Mouse (Mus musculus): ENCODE measurements around the gene Hcfc2.

Hcfc2 gene

DNA sequence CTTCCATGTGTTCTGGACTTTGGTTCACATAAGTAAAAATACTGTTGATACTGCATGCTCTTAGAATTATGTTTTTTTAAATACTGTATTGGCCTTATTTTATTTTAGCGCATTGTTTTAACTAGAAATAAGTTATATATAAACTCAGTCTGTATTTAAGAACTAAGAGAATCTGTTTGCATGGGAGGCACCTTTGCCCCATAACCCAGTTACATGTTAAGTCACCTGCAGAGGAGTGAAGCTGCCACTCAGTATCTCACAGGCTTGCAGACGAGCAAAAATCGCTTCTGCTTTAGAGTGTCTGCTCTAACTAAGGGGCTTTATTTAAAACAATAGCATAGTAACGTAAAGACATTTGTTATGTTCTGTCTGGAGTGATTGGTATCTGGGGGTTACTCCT, 45.9 kb downstream of the Hcfc2 start:
- peak; percentile 27 for DNase-seq

DNA sequence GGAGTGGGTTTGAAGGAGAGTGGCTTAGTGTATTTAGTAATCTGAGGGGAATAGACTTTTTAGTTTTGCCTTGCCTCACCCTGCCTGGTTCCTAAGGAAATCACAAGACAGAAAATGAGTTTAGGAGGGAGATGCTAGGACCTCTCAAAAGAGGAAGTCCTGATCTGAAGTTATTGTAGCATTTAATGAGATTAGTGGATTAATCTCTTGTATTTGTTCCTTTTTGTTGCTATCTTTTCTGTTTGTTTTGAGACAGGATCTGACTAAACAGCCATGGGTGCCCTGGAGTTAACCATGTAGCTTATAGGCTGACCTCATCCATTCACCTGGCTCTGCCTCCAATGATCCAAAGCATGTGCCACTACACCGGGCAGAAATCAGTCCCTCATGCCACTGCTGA, 46.6 kb downstream of the Hcfc2 start:
- no peak for DNase-seq

DNA sequence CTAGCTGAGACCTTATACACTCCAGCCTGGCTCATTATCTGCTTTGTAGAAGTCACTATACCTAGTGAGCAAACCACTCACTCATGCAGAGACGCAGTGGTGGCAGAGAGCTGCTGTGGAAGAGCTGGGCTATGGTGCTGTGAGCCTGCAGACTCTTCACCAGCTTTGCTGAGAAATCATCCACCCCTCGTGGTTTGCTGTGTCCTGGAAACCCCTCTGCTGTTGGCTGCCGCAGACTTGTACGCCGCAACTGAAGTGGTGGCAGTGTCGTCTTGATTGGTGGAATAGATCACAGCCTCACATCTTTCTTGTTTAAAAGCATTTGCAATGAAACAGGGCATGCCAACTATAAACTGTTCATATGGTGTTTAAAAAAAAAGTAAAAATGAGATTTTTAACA, 48.3 kb downstream of the Hcfc2 start:
- no peak for DNase-seq

DNA sequence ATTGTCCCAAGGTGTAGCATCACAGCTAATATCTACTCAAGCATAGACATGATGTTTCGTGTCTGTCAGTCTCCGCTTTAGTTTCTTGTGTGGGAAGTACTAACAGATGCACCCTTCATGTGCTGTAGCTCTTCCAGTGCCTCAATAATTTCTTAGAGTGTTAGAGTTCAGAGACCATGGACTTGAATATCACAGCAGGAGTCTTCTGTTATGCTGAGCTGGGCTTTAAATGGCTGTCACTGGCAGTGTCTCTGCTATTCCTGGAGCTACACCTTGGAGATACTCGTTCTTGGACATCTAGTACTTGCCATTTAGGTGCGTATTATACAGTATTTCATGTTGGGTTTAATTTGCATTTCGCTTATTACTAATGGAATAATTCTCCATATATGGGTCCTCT, 49.3 kb downstream of the Hcfc2 start:
- no peak for DNase-seq

DNA sequence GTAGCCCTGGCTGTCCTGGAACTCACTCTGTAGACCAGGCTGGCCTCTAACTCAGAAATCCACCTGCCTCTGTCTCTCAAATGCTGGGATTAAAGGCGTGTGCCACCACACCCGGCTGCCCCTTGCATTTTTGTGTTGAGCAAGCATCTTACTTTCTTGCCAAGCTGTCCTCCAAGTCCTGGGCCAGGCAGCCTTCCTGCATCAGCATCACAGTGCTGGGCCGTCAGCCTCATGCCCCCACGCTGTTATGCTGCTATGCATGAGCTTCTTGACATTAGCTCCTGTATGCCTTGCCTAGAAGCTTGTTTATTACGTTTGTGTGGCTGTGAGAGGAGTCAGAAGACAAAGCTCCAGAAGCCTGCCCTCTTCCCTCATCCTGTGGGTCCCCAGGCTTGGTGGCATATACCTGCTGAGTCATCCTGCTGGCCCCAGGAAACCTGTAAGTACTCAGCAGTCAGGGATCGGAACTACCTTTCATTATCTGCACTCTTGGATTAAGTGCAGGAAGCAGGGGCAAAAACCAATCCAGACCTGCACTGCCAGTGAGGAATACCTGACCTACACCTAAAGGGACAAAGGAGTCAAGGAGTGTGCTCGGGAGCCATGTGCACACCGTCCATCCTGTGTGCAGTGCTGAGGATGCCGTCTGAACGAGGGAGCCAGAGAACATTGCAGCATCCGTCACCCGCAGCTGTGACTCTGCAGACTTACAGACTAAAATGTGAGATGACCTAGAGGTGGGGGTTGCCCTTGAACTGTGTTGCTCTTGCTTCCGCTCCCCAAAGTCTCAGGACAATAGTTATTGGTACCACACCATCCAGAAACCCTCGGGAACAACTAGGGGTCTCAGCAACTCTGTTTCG, 51.3 kb downstream of the Hcfc2 start:
- DNase-seq, result no peak

DNA sequence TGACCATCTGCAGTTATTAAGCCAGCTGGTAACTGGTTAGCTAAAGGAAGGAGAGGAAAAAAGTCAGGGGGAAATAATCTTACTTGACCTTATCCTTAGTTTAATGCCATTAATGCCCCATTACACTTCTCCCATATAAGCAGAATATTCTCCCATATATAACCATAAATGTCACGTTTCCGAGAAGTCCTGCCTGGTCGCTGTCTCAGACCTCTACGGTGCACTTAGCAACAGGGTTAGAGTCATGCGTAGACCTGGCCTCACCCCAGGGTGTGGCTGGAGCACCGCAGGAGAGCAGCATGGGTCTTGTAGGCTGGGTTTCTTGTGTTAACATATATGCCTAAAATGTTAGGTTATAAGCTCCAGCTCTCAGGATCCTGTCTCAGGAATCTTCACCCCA, 54.8 kb downstream of the Hcfc2 start:
- DNase-seq, result no peak

DNA sequence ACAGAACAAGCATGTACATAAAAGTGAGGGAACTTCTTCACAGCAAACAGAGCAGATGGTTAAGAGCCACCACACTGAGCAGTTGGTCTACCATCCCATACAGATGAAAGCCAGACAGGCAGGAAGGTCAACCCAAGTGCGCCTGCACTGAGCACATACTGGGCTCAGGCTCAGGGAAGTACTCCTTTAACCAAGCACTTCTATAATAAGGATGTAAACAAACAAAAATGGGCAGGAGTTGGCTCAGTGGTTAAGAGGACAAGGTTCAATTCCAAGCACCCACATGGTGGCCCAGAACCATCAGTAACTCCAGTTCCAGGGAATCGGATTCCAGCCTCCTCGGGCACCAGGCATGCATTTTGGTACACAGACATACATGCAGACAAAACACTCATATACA, 57.0 kb downstream of the Hcfc2 start:
- DNase-seq, result peak; percentile 17

DNA sequence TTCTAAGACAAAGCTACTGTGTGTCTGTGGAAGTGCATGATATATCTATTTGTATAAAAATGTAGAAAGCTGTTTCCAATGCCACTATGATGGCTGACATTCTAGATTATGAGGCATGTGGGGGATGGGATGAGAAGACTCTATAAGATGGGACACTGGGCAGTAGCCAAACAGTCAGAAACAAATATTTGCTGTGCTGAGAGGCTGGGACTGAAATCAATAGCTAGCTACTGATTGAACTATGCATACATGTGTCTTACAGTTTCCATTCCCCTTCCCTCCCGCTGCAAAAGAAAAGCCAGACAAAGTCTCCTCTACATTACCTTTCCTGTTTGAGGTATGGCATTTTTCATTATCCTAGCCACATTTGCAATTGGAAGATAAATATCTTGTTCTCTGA, 58.7 kb downstream of the Hcfc2 start:
- DNase-seq, result no peak

DNA sequence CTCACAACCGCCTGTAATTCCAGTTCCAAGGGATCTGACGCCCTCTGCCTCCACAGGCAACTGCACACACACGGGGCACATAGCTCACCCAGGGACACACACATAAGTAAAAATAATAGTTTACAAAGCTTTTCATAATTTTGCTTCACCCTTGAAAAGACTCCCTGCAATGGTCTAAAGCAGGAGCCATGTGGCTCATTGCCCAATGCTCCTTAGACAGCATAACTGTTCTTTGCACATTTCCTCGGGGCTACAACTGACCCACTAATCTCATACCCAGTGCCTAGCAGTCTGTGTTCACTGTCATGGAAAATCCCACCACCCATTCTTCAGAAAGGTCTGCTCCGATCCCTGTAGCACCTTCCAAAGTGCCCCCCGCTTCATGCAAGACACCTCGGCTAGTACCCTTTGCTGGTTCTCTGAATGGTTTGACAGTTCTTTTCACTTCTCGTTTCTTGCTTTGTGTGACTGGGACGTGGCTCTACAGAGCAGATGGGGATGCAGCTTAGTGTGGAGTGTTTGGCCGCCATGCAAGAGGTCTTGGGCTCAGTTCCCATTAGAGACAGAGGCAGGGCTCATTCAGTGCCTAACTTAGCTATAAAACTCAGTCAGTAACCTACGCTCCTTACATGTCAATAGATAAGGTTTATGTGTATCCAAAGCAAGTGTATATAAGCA, 59.4 kb downstream of the Hcfc2 start:
- DNase-seq, result no peak

DNA sequence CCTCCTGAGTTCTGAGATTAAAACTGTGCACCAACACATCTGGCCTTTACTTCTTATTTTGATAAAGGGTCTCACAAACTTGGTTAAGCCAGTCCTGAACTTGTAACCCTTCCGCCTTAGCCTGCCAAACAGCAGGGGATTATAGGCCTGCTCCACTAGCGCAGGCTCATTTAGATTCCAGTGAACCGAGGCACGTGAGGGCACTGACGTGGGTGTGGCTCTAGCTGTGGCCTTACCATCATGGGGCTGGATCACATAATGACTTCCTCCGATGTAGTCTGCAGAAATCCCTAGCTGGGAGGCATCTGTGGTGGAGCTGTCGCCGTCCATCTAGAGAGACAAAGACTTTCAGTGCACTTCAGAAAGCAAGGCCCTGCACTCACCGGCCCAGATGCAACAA, 60.5 kb downstream of the Hcfc2 start:
- DNase-seq, result no peak

DNA sequence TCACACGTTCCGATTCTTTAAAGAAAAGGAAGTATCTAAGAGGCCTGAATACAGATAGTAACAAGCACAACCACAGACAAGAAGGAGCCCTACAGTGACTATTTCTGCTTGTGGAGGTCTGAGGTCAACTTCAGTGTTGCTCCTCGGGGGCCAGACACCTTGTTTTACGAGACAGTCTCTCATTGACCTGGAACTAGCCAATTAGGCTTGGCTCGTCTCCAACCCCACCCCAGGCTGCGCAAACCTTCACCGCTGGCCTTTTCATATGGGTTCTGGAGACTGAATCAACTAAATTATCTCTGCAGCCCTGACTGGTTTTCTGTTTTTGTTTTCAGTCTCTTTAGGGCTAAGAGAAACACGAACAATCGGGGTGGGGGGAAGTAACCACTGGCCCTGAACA, 61.4 kb downstream of the Hcfc2 start:
- DNase-seq, result peak; percentile 16

DNA sequence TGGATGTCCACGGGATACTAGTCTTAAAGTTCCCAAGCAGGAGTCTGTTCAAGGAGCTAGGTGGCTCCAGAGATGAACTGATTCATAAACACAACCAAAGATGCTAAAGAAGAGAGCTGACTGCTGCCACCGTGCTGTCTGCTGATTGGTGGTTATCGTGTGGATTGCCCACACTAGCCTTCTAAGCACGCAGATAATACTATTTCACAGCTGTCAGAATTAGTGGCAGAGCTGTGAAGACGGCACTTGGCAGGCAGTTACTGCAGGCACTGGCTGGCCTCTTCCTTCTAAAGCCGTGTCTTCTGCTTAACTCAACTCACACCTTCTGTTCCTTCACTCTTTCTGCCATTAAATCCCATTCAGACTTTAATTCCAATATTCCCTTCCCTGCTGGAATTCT, 62.4 kb downstream of the Hcfc2 start:
- DNase-seq, result no peak

DNA sequence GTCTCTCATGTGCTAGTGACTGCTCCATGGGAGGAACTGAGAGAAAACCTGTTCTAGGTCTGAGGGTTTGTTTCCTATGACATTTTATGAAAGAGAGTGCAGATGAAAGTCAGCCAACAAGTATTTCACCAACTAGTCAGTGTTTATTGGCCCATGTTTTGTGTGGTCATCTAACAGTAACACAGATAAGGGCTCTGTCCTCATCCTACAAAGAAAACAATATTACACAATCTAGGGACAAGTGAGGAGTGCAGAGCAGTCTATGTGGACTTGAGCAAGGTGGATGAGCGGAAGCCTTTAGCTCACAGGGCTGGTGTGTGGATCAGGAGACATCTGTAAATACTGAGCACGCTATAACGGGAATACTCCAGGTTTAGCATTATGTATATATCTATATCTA, 62.9 kb downstream of the Hcfc2 start:
- DNase-seq, result no peak

DNA sequence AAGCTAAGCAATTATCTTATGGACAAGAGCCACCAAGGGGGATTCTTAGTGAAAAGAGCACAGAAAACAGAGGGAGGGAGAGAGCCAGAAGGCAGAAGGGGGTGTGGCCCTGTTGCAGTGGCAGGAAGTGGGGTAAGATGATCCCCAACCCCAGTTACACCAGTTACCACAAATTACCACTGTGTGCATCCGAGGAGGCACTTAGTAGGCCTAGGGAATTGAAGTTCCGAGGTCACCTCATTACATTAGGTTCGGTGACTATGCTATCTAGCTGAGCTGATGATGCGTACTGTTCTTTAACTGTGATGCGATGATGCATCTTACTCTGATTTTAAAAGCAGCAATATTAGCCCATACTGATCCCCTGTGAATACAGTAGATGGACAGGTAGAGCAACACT, 63.7 kb downstream of the Hcfc2 start:
- DNase-seq, result no peak

DNA sequence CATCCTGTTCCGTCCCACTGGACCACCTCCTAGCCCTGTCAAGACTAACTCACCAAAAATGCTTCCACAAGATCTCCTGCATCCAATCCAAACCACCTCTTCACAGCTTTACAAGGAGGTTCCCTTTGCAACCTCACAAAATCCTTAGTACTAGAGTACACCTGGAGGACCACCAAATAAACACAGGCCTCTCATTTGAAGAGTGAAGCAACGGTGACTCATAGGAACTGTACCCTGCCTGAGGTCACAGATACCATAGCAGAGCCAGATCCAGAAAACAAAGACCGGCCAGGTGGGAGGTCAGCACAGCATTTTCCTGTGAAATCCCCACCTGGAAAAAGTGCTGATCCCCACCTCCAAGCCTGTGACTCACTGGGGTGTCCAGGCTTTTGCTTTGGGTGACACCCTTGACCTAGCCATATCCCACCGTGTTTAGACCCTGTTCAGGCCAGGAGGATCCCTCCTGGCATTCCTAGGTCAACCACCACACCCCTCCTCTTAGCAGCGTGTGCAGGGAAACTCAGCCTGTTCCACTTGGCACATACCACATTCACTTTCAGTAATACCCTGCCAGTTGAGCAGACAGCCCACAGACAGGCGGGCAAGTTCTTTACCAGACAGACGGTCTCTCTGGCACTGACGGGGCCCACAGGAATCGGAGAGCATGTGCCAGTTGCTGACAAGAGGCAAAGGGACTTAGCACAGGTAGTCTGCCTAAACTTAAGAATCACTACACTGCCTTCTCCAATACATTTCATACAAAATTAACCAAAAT, 65.3 kb downstream of the Hcfc2 start:
- DNase-seq, result no peak

DNA sequence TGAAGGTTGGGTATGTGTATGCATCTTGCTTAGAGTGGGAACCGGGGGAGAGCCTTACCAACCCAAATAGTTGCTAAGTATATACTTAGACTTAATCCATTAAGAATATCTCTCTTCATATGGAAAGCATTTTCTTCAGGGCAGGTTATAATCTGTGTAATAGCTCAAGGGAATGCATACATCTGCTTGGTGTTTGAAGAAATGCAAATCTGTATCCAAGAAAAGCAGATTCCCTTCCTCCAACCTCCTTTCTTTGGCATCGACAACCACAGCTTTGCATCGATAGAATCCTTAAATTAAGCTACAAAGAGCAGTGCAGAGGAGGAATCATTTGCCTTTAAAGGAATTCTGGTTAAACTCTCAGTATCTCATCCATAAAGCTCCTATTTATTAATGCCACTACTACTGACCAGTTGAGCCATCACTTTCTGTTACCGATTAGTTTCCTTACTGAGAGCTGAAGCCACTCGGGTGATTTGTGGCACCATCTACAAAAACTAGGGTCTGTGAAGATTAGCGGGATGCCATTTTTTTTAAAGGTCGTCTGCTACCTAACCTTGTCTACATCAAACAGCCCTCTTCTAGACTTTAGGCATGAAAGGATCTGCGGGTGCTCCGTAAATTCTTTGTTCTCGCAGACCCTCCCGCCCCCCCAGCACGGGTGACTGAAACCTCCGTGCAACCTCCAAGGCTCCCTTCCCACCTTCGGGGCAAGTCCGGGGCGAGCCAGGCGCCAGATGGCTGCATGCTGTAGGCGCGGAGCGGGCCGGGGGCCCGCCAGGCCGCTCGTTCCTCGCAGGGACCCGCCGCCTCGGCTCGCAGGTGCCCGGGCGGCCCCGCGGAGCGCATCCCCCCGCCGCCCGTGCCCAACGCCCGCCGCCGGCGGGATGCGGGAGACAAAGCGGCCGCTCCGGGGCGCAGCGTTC, 67.1 kb downstream of the Hcfc2 start:
- DNase-seq, result peak; percentile 59

DNA sequence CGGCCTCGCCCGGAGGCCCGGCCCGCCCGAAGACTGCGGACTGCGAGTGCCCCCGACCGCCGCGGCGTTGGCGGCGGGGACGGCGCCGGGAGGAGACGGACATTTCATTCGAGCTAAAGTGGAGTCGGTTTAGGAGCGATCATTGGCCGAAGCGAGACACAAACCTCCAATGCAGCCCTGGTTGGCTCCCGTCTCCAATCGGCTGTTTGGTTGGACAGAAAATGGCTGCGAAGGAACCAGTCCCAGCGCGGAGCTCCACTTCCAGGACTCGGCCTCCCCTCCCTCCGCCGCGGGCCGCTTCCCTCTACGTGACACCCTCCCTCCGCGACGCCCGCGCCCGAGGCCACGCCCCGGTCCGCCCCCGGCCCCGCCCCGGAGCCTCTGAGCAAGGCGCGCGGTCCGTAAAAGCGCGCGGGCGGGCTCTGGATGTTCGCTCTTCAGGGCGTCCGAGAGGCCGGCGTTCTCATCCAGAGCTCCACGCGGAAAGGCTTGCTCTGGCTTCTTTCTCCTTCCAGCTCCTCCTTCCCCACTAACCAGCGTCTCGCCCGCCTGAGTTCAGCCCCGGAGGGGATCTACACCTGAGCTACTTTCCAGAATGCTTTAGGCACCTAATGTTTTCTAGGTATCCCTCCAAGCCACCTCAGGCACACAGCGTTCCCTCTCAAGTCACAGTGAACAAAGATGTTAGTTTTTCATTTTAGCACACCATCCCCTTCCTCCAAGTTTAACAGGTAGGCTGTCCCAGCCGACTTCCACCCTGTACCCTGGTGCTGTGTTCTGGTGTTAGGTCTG, 68.1 kb downstream of the Hcfc2 start, which contains the start of gene Nfyb:
Gene Nfyb, minus strand, starts transcription at position 305 of the 792 bp plus-strand sequence.
- peak; percentile 98 for DNase-seq

DNA sequence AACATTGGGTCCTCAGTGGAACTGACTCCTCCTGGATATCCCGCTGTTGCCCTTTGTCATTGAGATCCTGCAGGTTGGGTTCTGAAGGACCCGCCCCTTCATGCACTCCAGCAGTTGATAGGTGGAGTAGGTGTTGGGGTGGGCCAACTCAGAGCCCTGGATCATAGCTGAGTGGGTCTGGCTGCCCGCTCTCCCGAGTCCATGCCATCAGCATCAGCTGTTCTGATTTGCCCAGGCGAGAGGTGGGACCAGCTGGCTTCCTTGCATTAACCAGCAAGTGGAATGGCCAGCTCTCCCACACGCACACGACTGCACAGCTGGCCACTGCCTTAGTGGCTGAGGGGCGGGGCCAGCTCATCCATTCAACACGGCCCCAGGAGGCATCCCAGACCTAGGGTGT, 72.9 kb downstream of the Hcfc2 start:
- DNase-seq, result no peak

DNA sequence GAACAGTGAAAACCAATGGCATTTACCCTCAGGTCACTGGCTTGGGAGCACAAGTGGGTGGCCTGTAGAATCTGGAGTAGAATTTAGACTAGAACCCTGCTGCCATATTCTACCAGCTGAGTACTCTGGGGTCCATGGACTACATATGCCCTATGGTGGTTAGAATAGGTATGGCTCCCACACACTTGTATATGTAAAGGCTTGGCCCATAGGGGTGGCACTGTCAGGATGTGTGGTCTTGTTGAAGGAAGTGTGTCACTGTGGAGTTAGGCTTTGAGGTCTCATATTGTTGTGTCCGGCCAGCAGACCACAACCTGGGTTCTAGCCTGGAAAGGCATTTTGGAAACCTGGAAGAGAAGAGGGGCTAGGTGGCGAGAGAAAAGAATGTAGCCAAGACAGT, 74.8 kb downstream of the Hcfc2 start:
- DNase-seq, result no peak

DNA sequence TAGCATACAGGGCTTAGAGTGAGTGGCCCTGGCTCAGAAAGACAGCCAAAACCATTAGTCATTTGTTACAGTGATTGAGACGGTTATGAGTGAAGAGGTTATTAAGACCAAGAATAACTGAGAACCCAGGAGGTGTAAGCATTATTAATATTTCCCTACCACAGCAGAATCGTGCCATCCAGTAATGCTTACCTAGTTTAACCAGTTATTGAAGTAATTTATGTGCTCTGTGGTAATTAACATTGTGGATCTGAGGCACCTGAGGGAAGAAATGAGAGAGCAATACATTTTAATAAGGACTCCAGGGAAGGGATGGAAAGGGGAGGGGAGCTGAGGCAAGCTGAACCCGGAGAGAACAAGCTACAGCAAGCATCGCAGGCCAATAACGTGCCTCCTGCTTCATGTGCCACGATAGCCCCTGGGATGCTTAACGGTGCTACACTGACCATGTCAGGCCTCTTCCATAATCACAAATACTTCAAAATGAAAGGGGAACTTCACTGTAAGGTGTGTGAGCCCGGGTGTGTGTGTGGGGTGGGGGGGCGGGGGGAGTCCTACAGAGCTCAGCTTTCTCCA, 75.7 kb downstream of the Hcfc2 start:
- DNase-seq, result no peak

DNA sequence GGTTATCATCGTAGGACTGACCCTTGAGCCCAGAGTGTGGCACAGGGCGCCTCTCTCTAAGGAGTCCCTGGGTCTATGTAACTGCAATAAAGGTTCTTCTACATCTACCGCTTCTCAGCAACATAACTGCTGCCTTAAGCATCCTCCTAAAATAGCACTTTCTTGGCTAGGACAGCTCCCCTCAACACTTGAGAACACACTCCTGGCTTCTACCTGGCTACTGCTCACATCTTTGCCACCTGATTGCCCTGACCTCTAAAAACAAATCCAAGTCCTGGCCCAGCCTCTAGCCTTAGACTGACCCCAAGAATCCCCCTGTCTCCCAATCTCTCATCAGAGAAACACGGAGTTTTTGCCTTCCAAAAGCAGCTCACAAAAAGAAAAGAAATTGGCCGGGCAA, 78.9 kb downstream of the Hcfc2 start:
- no peak for DNase-seq
